Mouse (Mus musculus) cerebellum, postnatal 4 days (tissue): ENCODE results near the gene Fndc3b.

Source experiments
- DNase-seq, 2 experiments: peaks; one replicate each; pipeline ENCODE4 v3.0.0; 2022; ENCODE audit warnings: low spot score in 2 of 2, mixed read lengths in 1 of 2

Fndc3b gene

DNA sequence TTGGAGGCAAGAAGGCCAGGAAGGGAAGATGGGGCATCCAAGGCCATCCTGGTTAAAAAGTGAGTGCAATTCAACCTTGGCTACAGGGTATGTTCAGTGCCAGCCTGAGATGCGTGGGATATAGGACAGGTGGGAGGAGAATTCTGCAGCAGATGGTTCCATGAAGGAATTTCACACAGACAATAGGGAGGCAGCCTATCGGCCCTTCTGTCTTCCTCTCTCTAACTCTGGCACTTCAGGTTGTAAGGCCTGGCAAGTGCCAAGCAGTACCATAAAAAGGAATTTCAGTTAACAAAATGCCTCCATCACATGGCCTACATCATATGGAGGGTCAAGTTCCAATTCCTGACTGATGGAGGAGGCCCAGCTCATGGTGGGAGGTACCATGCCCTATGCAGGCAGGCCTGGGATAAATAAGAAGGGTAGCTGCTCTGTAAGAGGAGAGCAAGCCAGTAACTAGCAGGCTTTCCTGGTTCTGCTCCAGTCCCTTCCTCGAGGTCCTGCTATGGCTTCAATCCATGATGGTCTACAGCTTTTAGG is 155.6 kb downstream of the Fndc3b start:
- no peak for DNase-seq

GRCm38 (mm10) chr3:27554325-27554724 is 156.8 kb downstream of the Fndc3b start:
- DNase-seq: no peak

- no peak for DNase-seq
Measured at GRCm38 (mm10) chr3:27553781-27554180, 157.3 kb downstream of the Fndc3b start.

DNA sequence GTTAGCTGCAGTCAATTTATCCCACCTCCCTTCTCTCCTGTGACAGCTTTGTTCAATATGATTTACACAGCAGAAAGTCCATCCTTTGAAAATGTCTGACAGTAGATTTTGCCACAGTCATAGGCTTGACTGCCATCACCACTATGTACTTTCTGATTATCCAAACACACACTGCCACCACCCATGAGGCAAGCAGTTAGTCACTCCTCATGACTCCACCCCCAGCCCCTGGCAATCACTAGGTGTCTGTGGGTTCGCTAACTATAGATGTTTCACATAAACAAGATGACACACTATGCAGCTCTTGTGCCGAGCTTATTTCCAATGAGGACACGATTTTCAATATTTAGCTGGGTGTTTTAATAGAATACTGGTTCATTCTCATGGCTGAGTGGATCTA is 160.1 kb downstream of the Fndc3b start:
- DNase-seq: no peak

DNA sequence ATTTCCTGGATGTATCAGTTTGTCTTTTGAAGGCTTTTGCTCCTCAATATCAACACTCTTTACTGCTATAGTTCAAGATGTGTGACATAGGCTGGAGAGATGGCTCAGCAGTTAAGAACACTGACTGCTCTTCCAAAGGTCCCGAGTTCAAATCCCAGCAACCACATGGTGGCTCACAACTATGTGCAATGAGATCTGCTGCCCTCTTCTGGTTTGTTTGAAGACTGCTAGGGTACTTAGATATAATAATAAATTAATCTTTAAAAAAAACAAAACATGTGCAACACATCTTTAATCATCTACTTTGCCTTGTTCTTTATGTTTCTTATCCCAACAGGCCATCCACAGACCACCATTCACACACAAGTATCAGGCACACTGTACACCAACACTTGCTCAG is 160.7 kb downstream of the Fndc3b start:
- no peak for DNase-seq

DNA sequence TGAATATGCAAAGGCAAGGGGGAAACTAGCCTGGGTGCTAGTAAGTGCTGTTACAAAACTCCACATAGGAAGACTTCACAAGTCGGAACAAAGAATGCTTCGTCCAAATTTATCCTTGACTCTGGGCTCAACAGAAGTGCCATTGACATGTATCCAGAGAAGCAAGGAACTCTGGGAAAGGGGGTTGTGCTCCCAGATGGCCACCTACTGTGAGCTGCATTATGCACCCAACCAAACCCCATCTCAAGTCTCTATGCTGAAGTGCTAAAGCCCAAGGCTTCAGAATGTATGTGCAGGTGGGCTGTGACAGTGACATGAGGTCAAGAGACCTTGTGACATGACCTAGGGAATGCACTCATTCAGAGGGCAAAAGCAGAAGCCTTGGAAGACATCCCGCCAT is 165.5 kb downstream of the Fndc3b start:
- DNase-seq: no peak

GRCm38 (mm10) chr3:27544061-27544460 is 167.0 kb downstream of the Fndc3b start:
- DNase-seq: no peak

GRCm38 (mm10) chr3:27541841-27542240 is 169.3 kb downstream of the Fndc3b start:
- no peak for DNase-seq

- no peak for DNase-seq
Measured at GRCm38 (mm10) chr3:27541181-27541580, 169.9 kb downstream of the Fndc3b start.

- DNase-seq: no peak
Measured at GRCm38 (mm10) chr3:27534208-27534607, 176.9 kb downstream of the Fndc3b start.

GRCm38 (mm10) chr3:27533721-27534120 is 177.4 kb downstream of the Fndc3b start:
- no peak for DNase-seq

DNA sequence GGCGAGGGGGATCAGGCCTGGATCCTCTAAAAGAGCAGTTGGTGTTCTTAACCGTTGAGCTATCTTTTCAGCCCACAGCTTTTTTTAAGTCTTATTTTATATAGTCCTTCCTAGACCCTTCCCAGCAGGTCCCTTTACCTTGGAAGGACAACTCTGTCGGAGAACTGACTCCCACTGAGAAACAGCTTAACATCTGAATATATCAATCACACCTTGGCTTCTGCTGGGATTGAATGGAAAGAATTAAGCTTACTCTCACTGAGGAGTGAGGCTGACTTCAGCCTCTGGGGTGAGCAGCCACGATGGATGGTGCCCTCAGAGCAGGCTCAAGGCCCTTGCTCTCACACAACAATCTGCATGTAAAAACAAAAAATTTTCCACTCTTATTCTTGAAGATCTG is 179.1 kb downstream of the Fndc3b start:
- no peak for DNase-seq

GRCm38 (mm10) chr3:27530370-27530769 is 180.7 kb downstream of the Fndc3b start:
- DNase-seq: no peak

DNA sequence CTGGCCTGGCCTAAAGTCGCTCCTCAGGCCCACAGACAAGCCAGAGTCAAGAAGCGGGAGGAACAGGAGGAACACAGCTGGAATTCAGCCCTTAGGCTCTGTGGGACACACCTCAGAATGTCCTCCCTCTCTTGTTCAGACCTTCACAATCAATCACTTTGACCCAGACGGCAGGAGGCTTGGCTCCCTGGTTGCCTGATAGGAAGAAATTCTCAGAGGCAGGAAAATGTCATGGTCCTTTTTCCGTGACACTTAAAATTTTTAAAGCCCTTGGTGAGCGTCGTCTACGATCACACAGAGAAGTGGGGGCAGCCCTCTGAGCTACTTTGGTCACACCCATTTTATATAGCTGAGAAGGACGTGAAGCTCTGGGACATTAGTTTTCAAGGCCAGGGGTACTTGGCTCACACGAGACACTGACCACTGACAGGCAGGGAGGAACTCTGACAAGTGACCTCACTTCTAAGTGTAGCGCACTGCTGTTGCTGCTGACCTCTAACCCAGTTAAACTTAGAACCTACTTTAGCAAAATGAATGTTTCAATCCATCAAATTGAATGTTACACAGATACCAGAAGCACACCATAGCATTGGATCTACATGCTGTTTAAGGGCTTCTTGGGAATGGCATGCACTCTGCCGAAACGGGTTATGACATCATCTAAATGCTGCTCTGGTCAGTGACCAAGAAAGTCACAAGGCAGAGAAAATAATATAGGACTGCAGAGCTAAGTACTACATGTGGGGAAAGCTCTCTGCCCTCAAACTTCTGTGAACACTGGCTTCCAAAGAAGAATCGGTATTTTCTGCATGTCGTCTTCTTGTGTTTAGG is 181.7 kb downstream of the Fndc3b start:
- DNase-seq: no peak

DNA sequence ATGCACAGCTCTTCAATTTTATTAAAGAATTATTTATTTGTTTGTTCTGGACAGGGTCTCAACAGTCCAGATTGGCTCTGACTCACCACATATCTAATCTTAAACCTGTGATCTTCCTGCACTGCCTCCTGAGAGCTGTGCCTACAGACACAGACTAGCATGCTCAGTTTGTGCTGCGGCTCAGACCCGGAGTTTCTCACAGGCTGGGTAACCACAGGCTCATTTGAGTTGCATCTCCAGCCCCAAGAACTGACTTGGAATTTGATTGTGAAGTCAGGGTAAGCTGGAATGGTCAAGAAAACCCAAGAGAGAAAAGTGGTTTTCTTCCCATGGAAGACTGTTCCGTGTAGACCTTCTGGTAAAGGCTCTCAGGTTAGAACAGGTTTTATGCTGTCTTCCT is 184.1 kb downstream of the Fndc3b start:
- DNase-seq: no peak

DNA sequence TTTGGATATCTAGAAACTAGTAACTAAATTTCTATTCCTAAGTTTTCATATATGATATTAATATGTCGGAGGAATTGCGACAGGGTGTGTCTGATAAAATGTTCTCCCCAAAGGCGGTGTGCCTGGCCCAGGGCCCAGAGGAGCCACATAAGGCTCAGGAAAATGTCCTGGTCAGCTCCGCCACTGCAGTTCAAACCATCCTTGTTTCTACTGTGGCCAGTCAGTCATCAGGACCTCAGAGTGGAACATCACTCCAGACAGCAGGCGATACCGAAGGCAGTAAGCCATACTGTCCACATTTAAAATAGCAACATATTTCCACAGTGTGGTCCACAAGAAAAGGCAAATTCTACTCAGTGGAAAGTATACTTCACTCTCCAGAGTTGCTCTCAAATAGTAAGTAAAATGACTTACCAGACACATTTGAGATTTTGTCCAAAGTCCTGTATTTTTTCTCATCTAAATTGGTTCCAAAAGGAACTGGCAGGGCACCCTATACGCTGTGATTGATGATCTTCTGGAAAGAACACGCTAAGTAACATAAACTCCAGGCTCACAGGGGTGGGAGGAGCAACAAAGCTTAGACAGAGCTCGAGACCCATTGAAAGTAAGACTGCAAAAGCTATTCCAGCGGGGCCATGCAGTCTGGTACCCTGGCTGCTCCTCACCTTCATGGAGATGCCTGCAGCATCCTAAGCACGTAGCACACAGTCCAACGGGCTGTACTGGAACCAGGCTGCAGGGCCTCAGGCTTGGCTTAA is 187.8 kb downstream of the Fndc3b start:
- no peak for DNase-seq

- DNase-seq: no peak
Measured at GRCm38 (mm10) chr3:27520391-27520790, 190.7 kb downstream of the Fndc3b start.

GRCm38 (mm10) chr3:27519481-27519880 is 191.6 kb downstream of the Fndc3b start:
- DNase-seq: no peak

DNA sequence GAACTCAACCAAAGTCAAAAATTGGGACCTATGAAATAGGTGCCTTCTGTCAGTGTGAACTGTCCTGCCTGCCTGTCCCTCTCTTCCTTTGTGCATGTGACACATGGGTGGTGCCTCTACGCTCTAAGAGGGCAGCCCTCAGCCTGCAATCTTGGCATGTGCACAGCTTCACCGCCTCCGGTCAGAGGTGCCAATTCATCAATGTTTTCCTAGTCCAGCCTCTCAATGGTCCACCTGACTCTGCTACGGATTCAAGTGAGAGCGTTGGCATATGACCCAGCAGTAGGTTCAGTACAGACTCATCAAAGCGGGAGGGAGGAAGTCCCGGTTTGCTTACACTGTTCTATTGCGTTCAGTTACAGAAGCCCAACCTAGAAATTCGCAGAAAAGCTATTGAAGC is 192.2 kb downstream of the Fndc3b start:
- DNase-seq: no peak

DNA sequence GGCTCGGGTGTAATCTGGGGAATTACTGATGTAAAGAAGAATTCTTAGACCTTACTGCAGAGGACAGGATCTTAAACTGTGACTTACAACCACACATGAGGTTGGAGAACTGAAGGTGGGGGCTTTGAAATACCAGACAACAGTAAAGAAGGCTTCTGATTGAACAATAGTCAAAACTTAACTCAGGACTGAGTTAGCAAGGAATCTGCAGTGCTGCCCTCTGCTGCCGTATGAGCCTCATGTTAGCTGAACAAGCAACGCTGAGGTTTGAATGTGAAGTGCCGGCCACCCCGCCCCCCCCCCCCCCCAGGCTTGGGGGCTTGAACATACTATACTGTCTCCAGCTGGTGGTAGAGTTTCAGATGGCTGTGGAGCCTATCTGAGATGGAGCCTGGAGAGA is 194.6 kb downstream of the Fndc3b start:
- no peak for DNase-seq

GRCm38 (mm10) chr3:27511765-27512164 is 199.3 kb downstream of the Fndc3b start:
- no peak for DNase-seq

DNA sequence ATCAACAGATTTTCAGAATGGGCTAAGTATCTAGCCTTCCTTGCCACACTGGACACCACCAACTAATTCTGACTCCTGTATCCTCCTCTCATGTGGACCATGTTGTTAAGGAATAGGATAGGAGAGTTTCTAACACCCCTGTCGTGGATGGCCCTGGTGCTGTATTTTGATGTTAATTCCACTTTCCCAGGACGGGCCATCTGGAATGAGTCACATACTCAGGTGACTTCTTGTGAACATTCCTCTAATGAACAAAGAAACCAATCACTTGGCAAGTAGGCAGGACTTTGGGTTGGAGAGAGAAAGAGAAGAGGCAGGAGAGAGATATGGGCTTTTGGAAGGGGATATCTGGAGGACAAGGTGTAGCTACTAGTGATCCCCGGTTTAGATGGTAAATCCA is 204.2 kb downstream of the Fndc3b start:
- no peak for DNase-seq

DNA sequence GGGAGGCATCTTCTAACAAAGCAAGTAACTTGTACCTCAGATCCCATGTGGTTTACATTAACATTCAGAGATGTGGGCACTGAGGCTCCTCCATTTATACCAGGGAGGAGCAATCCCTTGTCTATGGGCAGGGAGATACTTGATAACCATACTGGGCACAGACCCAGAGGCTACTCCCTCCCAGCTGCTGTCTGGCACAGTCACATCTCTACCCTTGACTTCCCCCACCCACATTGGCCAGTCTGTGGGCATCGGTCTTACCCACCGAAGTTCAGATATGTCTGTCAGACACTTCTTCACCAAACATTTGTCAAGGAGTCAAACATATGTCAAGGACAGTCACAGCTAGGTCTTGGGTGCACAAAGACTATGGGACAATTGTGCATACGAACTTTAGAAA is 205.5 kb downstream of the Fndc3b start:
- DNase-seq: peak in 1 of 2 experiments; percentile 14
